Mouse (Mus musculus) adrenal gland, adult 10 weeks (tissue): ENCODE data around the gene Olfr506. TPM values are rescaled to one million over a fixed set of nuclear protein-coding genes. Genes with fewer than 3 reads are reported as not detected.

Experiments used
- polyA plus RNA-seq: library from polyadenylated mRNA; stranded (reverse); fragments of 350-450 nt; fragmentation: Illumina TruSeq; extraction: RNeasy Lipid Tissue Mini Kit (QIAGEN cat#74804); gene quantifications from one replicate; pipeline ENCODE4 v1.2.3, GENCODE M21; 2014; ENCODE audit warnings: low read depth, low replicate concordance

Gene Olfr506
- polyA plus RNA-seq, result not detected

GRCm38 (mm10) chr7:108610487-108610886, at the start of gene Olfr506:
TSS of gene Olfr506 (plus strand) at chr7:108610787.

GRCm38 (mm10) chr7:108565693-108566092, 44.9 kb upstream of the Olfr506 start, which contains the start of gene Olfr504:
TSS of gene Olfr504 (minus strand) at chr7:108565793.

GRCm38 (mm10) chr7:108621514-108621913, 10.9 kb downstream of the Olfr506 start, which contains the start of gene Olfr507:
TSS of gene Olfr507 (plus strand) at chr7:108621814.

DNA sequence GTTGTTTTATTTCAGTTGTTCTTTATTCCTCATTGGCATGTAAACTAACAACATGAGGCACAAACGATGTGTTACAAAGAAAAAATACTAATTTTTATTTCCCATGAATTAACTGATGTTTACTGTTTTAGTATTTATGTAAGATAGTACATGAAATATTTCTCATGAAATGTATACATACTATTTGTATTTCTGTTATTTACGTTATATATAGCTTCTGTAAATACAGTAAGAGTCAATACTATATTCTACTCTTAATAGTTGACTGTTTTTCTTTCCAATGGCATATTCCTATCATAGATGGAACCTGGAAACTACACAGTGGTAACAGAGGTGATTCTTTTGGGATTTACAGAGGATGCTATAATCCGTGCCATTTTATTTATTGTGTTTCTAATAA, 19.1 kb downstream of the Olfr506 start, which contains the start of gene Olfr508:
Gene Olfr508 (plus strand): TSS at position 301 of the 400 bp plus-strand sequence.

GRCm38 (mm10) chr7:108651806-108652205, 41.2 kb downstream of the Olfr506 start, which contains the start of gene Olfr509:
TSS of gene Olfr509 (minus strand) at chr7:108651906.

Other genes starting within 250 kb of the Olfr506 start
- gene Olfr494, start 245.5 kb upstream of the Olfr506 start, polyA plus RNA-seq, result not detected
- not detected for gene Olfr495, start 217.6 kb upstream of the Olfr506 start, polyA plus RNA-seq
- gene Olfr497, start 190.4 kb upstream of the Olfr506 start, polyA plus RNA-seq, result not detected
- gene Olfr498, start 145.5 kb upstream of the Olfr506 start, polyA plus RNA-seq, result not detected
- gene Olfr502, start 85.7 kb upstream of the Olfr506 start, polyA plus RNA-seq, result not detected
- gene Olfr503, start 66.3 kb upstream of the Olfr506 start, polyA plus RNA-seq, result not detected
- not detected for gene Olfr504, start 45.0 kb upstream of the Olfr506 start, polyA plus RNA-seq
- gene Olfr507, start 11.0 kb downstream of the Olfr506 start, polyA plus RNA-seq, result not detected
- not detected for gene Olfr508, start 19.2 kb downstream of the Olfr506 start, polyA plus RNA-seq
- not detected for gene Olfr509, start 41.1 kb downstream of the Olfr506 start, polyA plus RNA-seq
- gene Olfr510, start 55.6 kb downstream of the Olfr506 start, polyA plus RNA-seq, result not detected
- gene Olfr512, start 102.5 kb downstream of the Olfr506 start, polyA plus RNA-seq, result not detected
- not detected for gene Olfr513, start 140.2 kb downstream of the Olfr506 start, polyA plus RNA-seq
- gene Olfr514, start 215.2 kb downstream of the Olfr506 start, polyA plus RNA-seq, result not detected
- gene Olfr516, start 239.7 kb downstream of the Olfr506 start, polyA plus RNA-seq, result not detected